Mouse (Mus musculus): Measurements from ENCODE around the gene Phc1.

- TF ChIP-seq POLR2A (IDR thresholded peaks at IDR 0.05; ENCODE audit: insufficient read depth, low read depth, low read length) = no peak
- peak; percentile 33; the same call in 1 of the 2 replicates for TF ChIP-seq CTCF (IDR thresholded peaks at IDR 0.05; ENCODE audit: insufficient read depth, low read depth, low read length)
These were observed 36.0 kb downstream of the Phc1 start for GRCm38 (mm10) chr6:122304355-122304754.

Data from olfactory bulb, adult 2 months (tissue).